Mouse (Mus musculus): Measurements from ENCODE around the gene Smarcal1. TPM values are rescaled to one million over a fixed set of nuclear protein-coding genes. Genes with fewer than 3 reads are reported as not detected.

The Smarcal1 gene
- polyA plus RNA-seq, 1 experiment from 2014 or later = 17.9 TPM

- no peaks in the 10 kb centered on the region for H3K27me3 ChIP-seq (ENCODE audit: control insufficient read depth, insufficient read depth, low read length)
- H3K4me2 ChIP-seq = peak overlapping the region; percentile 65
- H3K27ac ChIP-seq (ENCODE audit: low read depth, low read length) = no peak overlapping the region
- peak overlapping the region; percentile 67 for H3K9ac ChIP-seq (ENCODE audit: low read depth, low read length)
- ATAC-seq (replicated peaks; ENCODE audit: insufficient number of reproducible peaks, low FRiP score, low TSS enrichment) = no peak
- peak overlapping the region; percentile 71 for H3K4me3 ChIP-seq (ENCODE audit: low read depth, low read length)
- peaks cover 6% of the 10 kb centered on the region; the same call in 1 of the 2 replicates for H3K4me1 ChIP-seq (ENCODE audit: control insufficient read depth, insufficient read depth, low read length)
- peaks cover 6% of the 10 kb centered on the region for H3K36me3 ChIP-seq (ENCODE audit: control insufficient read depth, insufficient read depth, low read length)
- 78% methylated on average over 4 of the region's 4 CpGs for WGBS (ENCODE audit: insufficient replicate concordance)
- H3K9me3 ChIP-seq (replicated peaks; ENCODE audit: control insufficient read depth, low read length) = no peaks in the 10 kb centered on the region
These were observed 855 bp downstream of the Smarcal1 start for GRCm38 (mm10) chr1:72583906-72584305.

- Histone ChIP-seq H3K4me3 (ENCODE audit: low read depth, low read length) (no peak overlapping the region), H3K27ac (ENCODE audit: low read depth, low read length) (no peak overlapping the region), H3K4me2 (no peak overlapping the region), H3K4me1 (ENCODE audit: control insufficient read depth, insufficient read depth, low read length) (peaks cover 6% of the 10 kb centered on the region; the same call in 1 of the 2 replicates), H3K36me3 (ENCODE audit: control insufficient read depth, insufficient read depth, low read length) (peaks cover 8% of the 10 kb centered on the region), H3K27me3 (ENCODE audit: control insufficient read depth, insufficient read depth, low read length) (no peaks in the 10 kb centered on the region), H3K9ac (ENCODE audit: low read depth, low read length) (no peak overlapping the region), H3K9me3 (replicated peaks; ENCODE audit: control insufficient read depth, low read length) (no peaks in the 10 kb centered on the region)
- no peak for ATAC-seq (replicated peaks; ENCODE audit: insufficient number of reproducible peaks, low FRiP score, low TSS enrichment)
- 89% methylated on average over 17 of the region's 17 CpGs for WGBS (ENCODE audit: insufficient replicate concordance)
These were observed 3.2 kb downstream of the Smarcal1 start for GRCm38 (mm10) chr1:72585971-72586875.

- WGBS (ENCODE audit: insufficient replicate concordance) = 92% methylated on average over 15 of the region's 15 CpGs
- Histone ChIP-seq H3K4me1 (ENCODE audit: control insufficient read depth, insufficient read depth, low read length) (peaks cover 6% of the 10 kb centered on the region; the same call in 1 of the 2 replicates), H3K4me2 (no peak overlapping the region), H3K36me3 (ENCODE audit: control insufficient read depth, insufficient read depth, low read length) (peaks cover 17% of the 10 kb centered on the region), H3K4me3 (ENCODE audit: low read depth, low read length) (no peak overlapping the region), H3K27me3 (ENCODE audit: control insufficient read depth, insufficient read depth, low read length) (no peaks in the 10 kb centered on the region), H3K9ac (ENCODE audit: low read depth, low read length) (no peak overlapping the region), H3K27ac (ENCODE audit: low read depth, low read length) (no peak overlapping the region), H3K9me3 (replicated peaks; ENCODE audit: control insufficient read depth, low read length) (no peaks in the 10 kb centered on the region)
- no peak for ATAC-seq (replicated peaks; ENCODE audit: insufficient number of reproducible peaks, low FRiP score, low TSS enrichment)
These were observed 4.5 kb downstream of the Smarcal1 start for GRCm38 (mm10) chr1:72587532-72587931.

- no peak for ATAC-seq (replicated peaks; ENCODE audit: insufficient number of reproducible peaks, low FRiP score, low TSS enrichment)
- H3K9me3 ChIP-seq (replicated peaks; ENCODE audit: control insufficient read depth, low read length) = no peaks in the 10 kb centered on the region
- H3K4me1 ChIP-seq (ENCODE audit: control insufficient read depth, insufficient read depth, low read length) = peaks cover 6% of the 10 kb centered on the region; the same call in 1 of the 2 replicates
- no peak overlapping the region for H3K4me3 ChIP-seq (ENCODE audit: low read depth, low read length)
- no peak overlapping the region for H3K9ac ChIP-seq (ENCODE audit: low read depth, low read length)
- H3K36me3 ChIP-seq (ENCODE audit: control insufficient read depth, insufficient read depth, low read length) = peaks cover 17% of the 10 kb centered on the region
- no peaks in the 10 kb centered on the region for H3K27me3 ChIP-seq (ENCODE audit: control insufficient read depth, insufficient read depth, low read length)
- no peak overlapping the region for H3K4me2 ChIP-seq
- H3K27ac ChIP-seq (ENCODE audit: low read depth, low read length) = no peak overlapping the region
- 85% methylated on average over 2 of the region's 2 CpGs for WGBS (ENCODE audit: insufficient replicate concordance)
These were observed 5.7 kb downstream of the Smarcal1 start for GRCm38 (mm10) chr1:72588763-72589162.

GRCm38 (mm10) chr1:72590636-72591035, 7.6 kb downstream of the Smarcal1 start:
- peaks cover 17% of the 10 kb centered on the region for H3K36me3 ChIP-seq (ENCODE audit: control insufficient read depth, insufficient read depth, low read length)
- H3K9me3 ChIP-seq (replicated peaks; ENCODE audit: control insufficient read depth, low read length) = no peaks in the 10 kb centered on the region
- H3K27me3 ChIP-seq (ENCODE audit: control insufficient read depth, insufficient read depth, low read length) = no peaks in the 10 kb centered on the region
- H3K9ac ChIP-seq (ENCODE audit: low read depth, low read length) = no peak overlapping the region
- ATAC-seq (replicated peaks; ENCODE audit: insufficient number of reproducible peaks, low FRiP score, low TSS enrichment) = no peak
- no peak overlapping the region for H3K4me3 ChIP-seq (ENCODE audit: low read depth, low read length)
- no peak overlapping the region for H3K27ac ChIP-seq (ENCODE audit: low read depth, low read length)
- H3K4me1 ChIP-seq (ENCODE audit: control insufficient read depth, insufficient read depth, low read length) = no peaks in the 10 kb centered on the region
- H3K4me2 ChIP-seq = no peak overlapping the region
- 69% methylated on average over 4 of the region's 4 CpGs for WGBS (ENCODE audit: insufficient replicate concordance)

GRCm38 (mm10) chr1:72592350-72592749, 9.3 kb downstream of the Smarcal1 start:
- WGBS (ENCODE audit: insufficient replicate concordance) = 85% methylated on average over 3 of the region's 3 CpGs
- no peaks in the 10 kb centered on the region for H3K27me3 ChIP-seq (ENCODE audit: control insufficient read depth, insufficient read depth, low read length)
- no peak overlapping the region for H3K27ac ChIP-seq (ENCODE audit: low read depth, low read length)

GRCm38 (mm10) chr1:72593340-72593951, 10.4 kb downstream of the Smarcal1 start:
- no peak for ATAC-seq (replicated peaks; ENCODE audit: insufficient number of reproducible peaks, low FRiP score, low TSS enrichment)
- no peaks in the 10 kb centered on the region for H3K27me3 ChIP-seq (ENCODE audit: control insufficient read depth, insufficient read depth, low read length)
- H3K4me3 ChIP-seq (ENCODE audit: low read depth, low read length) = no peak overlapping the region
- H3K36me3 ChIP-seq (ENCODE audit: control insufficient read depth, insufficient read depth, low read length) = peaks cover 22% of the 10 kb centered on the region
- H3K27ac ChIP-seq (ENCODE audit: low read depth, low read length) = no peak overlapping the region
- H3K9ac ChIP-seq (ENCODE audit: low read depth, low read length) = no peak overlapping the region
- WGBS (ENCODE audit: insufficient replicate concordance) = 73% methylated on average over 20 of the region's 20 CpGs
- no peaks in the 10 kb centered on the region for H3K4me1 ChIP-seq (ENCODE audit: control insufficient read depth, insufficient read depth, low read length)
- H3K4me2 ChIP-seq = no peak overlapping the region
- H3K9me3 ChIP-seq (replicated peaks; ENCODE audit: control insufficient read depth, low read length) = no peaks in the 10 kb centered on the region

More at GRCm38 (mm10) chr1:72592350-72592749, 9.3 kb downstream of the Smarcal1 start:
- Histone ChIP-seq H3K4me3 (ENCODE audit: low read depth, low read length) (no peak overlapping the region), H3K9ac (ENCODE audit: low read depth, low read length) (no peak overlapping the region), H3K36me3 (ENCODE audit: control insufficient read depth, insufficient read depth, low read length) (peaks cover 22% of the 10 kb centered on the region), H3K4me2 (no peak overlapping the region), H3K9me3 (replicated peaks; ENCODE audit: control insufficient read depth, low read length) (no peaks in the 10 kb centered on the region), H3K4me1 (ENCODE audit: control insufficient read depth, insufficient read depth, low read length) (no peaks in the 10 kb centered on the region)
- no peak for ATAC-seq (replicated peaks; ENCODE audit: insufficient number of reproducible peaks, low FRiP score, low TSS enrichment)

GRCm38 (mm10) chr1:72595686-72596085, 12.6 kb downstream of the Smarcal1 start:
- H3K36me3 ChIP-seq (ENCODE audit: control insufficient read depth, insufficient read depth, low read length) = peaks cover 22% of the 10 kb centered on the region
- 87% methylated on average over 12 of the region's 12 CpGs for WGBS (ENCODE audit: insufficient replicate concordance)
- no peak for ATAC-seq (replicated peaks; ENCODE audit: insufficient number of reproducible peaks, low FRiP score, low TSS enrichment)
- H3K4me1 ChIP-seq (ENCODE audit: control insufficient read depth, insufficient read depth, low read length) = peaks cover 15% of the 10 kb centered on the region
- no peaks in the 10 kb centered on the region for H3K9me3 ChIP-seq (replicated peaks; ENCODE audit: control insufficient read depth, low read length)
- no peak overlapping the region for H3K9ac ChIP-seq (ENCODE audit: low read depth, low read length)
- H3K4me3 ChIP-seq (ENCODE audit: low read depth, low read length) = no peak overlapping the region
- no peak overlapping the region for H3K4me2 ChIP-seq
- H3K27me3 ChIP-seq (ENCODE audit: control insufficient read depth, insufficient read depth, low read length) = no peaks in the 10 kb centered on the region
- H3K27ac ChIP-seq (ENCODE audit: low read depth, low read length) = no peak overlapping the region
